Mouse (Mus musculus) heart, embryonic 10.5 days (tissue): ENCODE results near the gene Tmem259. TPM values are rescaled to one million over a fixed set of nuclear protein-coding genes. Genes with fewer than 3 reads are reported as not detected.

Experiments used
- DNase-seq: peaks from one replicate; pipeline ENCODE4 v3.0.0-alpha.2; 2017; ENCODE audit warnings: low spot score
- H3K27ac ChIP-seq: fragments of 300-500 bp; sonication (generic); 2 replicates; pipeline ENCODE4 v1.5.1; 2016; ENCODE audit warnings: mild to moderate bottlenecking
- H3K27me3 ChIP-seq: fragments of 300-500 bp; sonication (generic); 2 replicates; pipeline ENCODE4 v1.6.1; 2016; ENCODE audit warnings: mild to moderate bottlenecking; ENCODE audit not compliant: poor library complexity, insufficient read depth, severe bottlenecking
- H3K36me3 ChIP-seq: fragments of 300-500 bp; sonication (generic); 2 replicates; pipeline ENCODE4 v1.6.1; 2016; ENCODE audit warnings: mild to moderate bottlenecking, moderate library complexity
- H3K4me1 ChIP-seq: fragments of 300-500 bp; sonication (generic); 2 replicates; pipeline ENCODE4 v1.6.1; 2016; ENCODE audit warnings: mild to moderate bottlenecking
- H3K4me3 ChIP-seq: fragments of 300-500 bp; sonication (generic); 2 replicates; pipeline ENCODE4 v1.5.1; 2016; ENCODE audit warnings: mild to moderate bottlenecking, moderate library complexity
- H3K9me3 ChIP-seq: fragments of 300-500 bp; sonication (generic); 2 replicates; pipeline ENCODE4 v1.6.1; 2016; ENCODE audit warnings: mild to moderate bottlenecking, moderate library complexity
- WGBS: fragments of 180-500 bp; shearing (Covaris S2); methylation state at CpG from one replicate; pipeline ENCODE4 v1.1.7; 2016; 5-methylcytosine and 5-hydroxymethylcytosine counted together
- polyA plus RNA-seq: library from polyadenylated mRNA; unstranded; fragments of >200 nt; fragmentation: Nextera tagmentation; extraction: Ambion mirVana; gene quantifications from 2 replicates; pipeline ENCODE4 v1.2.1, GENCODE M21; 2016

Gene Tmem259
- polyA plus RNA-seq, 1 experiment from 2014 or later, result 16.4 TPM

GRCm38 (mm10) chr10:79983205-79983604 lies 925 bp downstream of the Tmem259 start:
- Histone ChIP-seq H3K27me3 (no peaks in the 10 kb centered on the region), H3K4me3 (peak overlapping the region; percentile 86), H3K36me3 (peaks cover 21% of the 10 kb centered on the region), H3K4me1 (peaks cover 73% of the 10 kb centered on the region), H3K27ac (peak overlapping the region; percentile 98), H3K9me3 (no peaks in the 10 kb centered on the region; the same call in 1 of the 2 replicates)
- no peak for DNase-seq
- 79% methylated on average over 5 of the region's 5 CpGs for WGBS

- Histone ChIP-seq H3K4me1 (peaks cover 49% of the 10 kb centered on the region), H3K27ac (peak overlapping the region; percentile 65; the same call in 1 of the 2 replicates), H3K4me3 (peak overlapping the region; percentile 16; the same call in 1 of the 2 replicates), H3K9me3 (no peaks in the 10 kb centered on the region; the same call in 1 of the 2 replicates), H3K36me3 (peaks cover 56% of the 10 kb centered on the region), H3K27me3 (no peaks in the 10 kb centered on the region)
- no peak for DNase-seq
- WGBS, result 91% methylated on average over 22 of the region's 22 CpGs
Measured at GRCm38 (mm10) chr10:79979401-79980155, 4.6 kb downstream of the Tmem259 start.

- Histone ChIP-seq H3K27me3 (peaks cover 14% of the 10 kb centered on the region), H3K4me3 (no peak overlapping the region; the same call in 1 of the 2 replicates), H3K36me3 (peaks cover 62% of the 10 kb centered on the region), H3K27ac (no peak overlapping the region), H3K4me1 (peaks cover 41% of the 10 kb centered on the region), H3K9me3 (no peaks in the 10 kb centered on the region; the same call in 1 of the 2 replicates)
- 93% methylated on average over 21 of the region's 21 CpGs for WGBS
- DNase-seq, result no peak
Measured at GRCm38 (mm10) chr10:79978061-79978460, 6.1 kb downstream of the Tmem259 start.

GRCm38 (mm10) chr10:79977324-79977723 lies 6.8 kb downstream of the Tmem259 start:
- no peak for DNase-seq
- Histone ChIP-seq H3K4me3 (no peak overlapping the region), H3K36me3 (peaks cover 58% of the 10 kb centered on the region), H3K4me1 (peaks cover 38% of the 10 kb centered on the region), H3K27ac (no peak overlapping the region), H3K9me3 (no peaks in the 10 kb centered on the region; the same call in 1 of the 2 replicates), H3K27me3 (peaks cover 21% of the 10 kb centered on the region)
- WGBS, result 80% methylated on average over 28 of the region's 28 CpGs

GRCm38 (mm10) chr10:79976722-79977107 lies 7.4 kb downstream of the Tmem259 start:
- peaks cover 58% of the 10 kb centered on the region for H3K36me3 ChIP-seq
- H3K4me3 ChIP-seq, result no peak overlapping the region
- WGBS, result 81% methylated on average over 34 of the region's 36 CpGs

GRCm38 (mm10) chr10:79976071-79976721 lies 7.9 kb downstream of the Tmem259 start:
- H3K27ac ChIP-seq, result no peak overlapping the region
- H3K4me3 ChIP-seq, result no peak overlapping the region
- no peak for DNase-seq
- H3K27me3 ChIP-seq, result peaks cover 33% of the 10 kb centered on the region
- WGBS, result 84% methylated on average over 28 of the region's 28 CpGs
- peaks cover 29% of the 10 kb centered on the region for H3K4me1 ChIP-seq
- no peaks in the 10 kb centered on the region; the same call in 1 of the 2 replicates for H3K9me3 ChIP-seq
- peaks cover 58% of the 10 kb centered on the region for H3K36me3 ChIP-seq

More at GRCm38 (mm10) chr10:79976722-79977107, 7.4 kb downstream of the Tmem259 start:
- Histone ChIP-seq H3K9me3 (no peaks in the 10 kb centered on the region; the same call in 1 of the 2 replicates), H3K27me3 (peaks cover 27% of the 10 kb centered on the region), H3K4me1 (peaks cover 34% of the 10 kb centered on the region), H3K27ac (no peak overlapping the region)
- DNase-seq, result no peak

GRCm38 (mm10) chr10:79974668-79975067 lies 9.5 kb downstream of the Tmem259 start:
- no peaks in the 10 kb centered on the region; the same call in 1 of the 2 replicates for H3K9me3 ChIP-seq
- H3K36me3 ChIP-seq, result peaks cover 55% of the 10 kb centered on the region
- H3K27ac ChIP-seq, result no peak overlapping the region
- WGBS, result 88% methylated on average over 8 of the region's 8 CpGs
- no peak overlapping the region for H3K4me3 ChIP-seq
- H3K4me1 ChIP-seq, result peaks cover 24% of the 10 kb centered on the region
- H3K27me3 ChIP-seq, result peaks cover 45% of the 10 kb centered on the region
- DNase-seq, result no peak

- Histone ChIP-seq H3K4me1 (peaks cover 18% of the 10 kb centered on the region), H3K27me3 (peaks cover 51% of the 10 kb centered on the region), H3K27ac (no peak overlapping the region), H3K9me3 (no peaks in the 10 kb centered on the region; the same call in 1 of the 2 replicates), H3K36me3 (peaks cover 49% of the 10 kb centered on the region), H3K4me3 (no peak overlapping the region)
- WGBS, result 88% methylated on average over 21 of the region's 21 CpGs
- no peak for DNase-seq
Measured at GRCm38 (mm10) chr10:79974087-79974486, 10.0 kb downstream of the Tmem259 start.

- DNase-seq, result no peak
- peaks cover 46% of the 10 kb centered on the region for H3K36me3 ChIP-seq
- H3K27me3 ChIP-seq, result peaks cover 61% of the 10 kb centered on the region
- 56% methylated on average over 14 of the region's 14 CpGs for WGBS
- H3K4me3 ChIP-seq, result no peak overlapping the region
- no peak overlapping the region for H3K27ac ChIP-seq
- no peaks in the 10 kb centered on the region for H3K9me3 ChIP-seq
- H3K4me1 ChIP-seq, result peaks cover 16% of the 10 kb centered on the region
Measured at GRCm38 (mm10) chr10:79972831-79973230, 11.3 kb downstream of the Tmem259 start.

- Histone ChIP-seq H3K4me3 (peak overlapping the region; percentile 63), H3K27ac (peak overlapping the region; percentile 56; the same call in 1 of the 2 replicates), H3K36me3 (peaks cover 46% of the 10 kb centered on the region), H3K9me3 (no peaks in the 10 kb centered on the region), H3K4me1 (peaks cover 22% of the 10 kb centered on the region), H3K27me3 (peaks cover 61% of the 10 kb centered on the region)
- 4% methylated on average over 21 of the region's 21 CpGs for WGBS
- no peak for DNase-seq
Measured at GRCm38 (mm10) chr10:79971183-79971497, 13.0 kb downstream of the Tmem259 start.

- peaks cover 46% of the 10 kb centered on the region for H3K36me3 ChIP-seq
- 7% methylated on average over 47 of the region's 47 CpGs for WGBS
Measured at GRCm38 (mm10) chr10:79970415-79971182, 13.5 kb downstream of the Tmem259 start, which contains the start of gene Grin3b. TSS of gene Grin3b (plus strand) at chr10:79970715.

GRCm38 (mm10) chr10:79969124-79969568 lies 15.0 kb downstream of the Tmem259 start:
- Histone ChIP-seq H3K27ac (no peak overlapping the region), H3K36me3 (peaks cover 48% of the 10 kb centered on the region), H3K9me3 (no peaks in the 10 kb centered on the region), H3K4me1 (peaks cover 24% of the 10 kb centered on the region), H3K4me3 (no peak overlapping the region), H3K27me3 (peaks cover 58% of the 10 kb centered on the region)
- 10% methylated on average over 3 of the region's 3 CpGs for WGBS
- no peak for DNase-seq

More at GRCm38 (mm10) chr10:79970415-79971182, 13.5 kb downstream of the Tmem259 start, which contains the start of gene Grin3b:
- peaks cover 61% of the 10 kb centered on the region for H3K27me3 ChIP-seq
- DNase-seq, result no peak
- H3K4me1 ChIP-seq, result peaks cover 22% of the 10 kb centered on the region
- no peaks in the 10 kb centered on the region for H3K9me3 ChIP-seq
- peak within 1 kb of the TSS; percentile 63 for H3K4me3 ChIP-seq
- peak within 1 kb of the TSS; percentile 56; the same call in 1 of the 2 replicates for H3K27ac ChIP-seq
